Mouse (Mus musculus) gastrocnemius, adult 2 months (tissue): ENCODE results near the gene Gpalpp1. TPM values are rescaled to one million over a fixed set of nuclear protein-coding genes. Genes with fewer than 3 reads are reported as not detected.

Experiments
- DNase-seq: peaks from one replicate; pipeline ENCODE4 v3.0.0; 2022
- H3K27ac ChIP-seq: fragments of 200-600 bp; 2 replicates; pipeline ENCODE4 v1.8.1; 2022; ENCODE audit warnings: mild to moderate bottlenecking
- H3K4me3 ChIP-seq: fragments of 200-600 bp; 2 replicates; pipeline ENCODE4 v1.8.1; 2022; ENCODE audit warnings: mild to moderate bottlenecking, moderate library complexity
- CTCF ChIP-seq: fragments of 200-600 bp; IDR thresholded peaks from 2 replicates; pipeline ENCODE4 v1.8.1; 2022; ENCODE audit warnings: antibody characterized with exemption, mild to moderate bottlenecking, moderate library complexity
- intact Hi-C: fragments of 180-260 bp; cut with DNase I; formaldehyde crosslinking; loops from one replicate; pipeline ENCODE4 v1.15.1; 2025
- total RNA-seq, 2 experiments: library from RNA; stranded (reverse); gene quantifications; 2 replicates each; pipeline ENCODE4 v1.2.3; 2021

Gene Gpalpp1
- total RNA-seq, 2 experiments from 2014 or later = 5.8 to 7.4 TPM

DNA sequence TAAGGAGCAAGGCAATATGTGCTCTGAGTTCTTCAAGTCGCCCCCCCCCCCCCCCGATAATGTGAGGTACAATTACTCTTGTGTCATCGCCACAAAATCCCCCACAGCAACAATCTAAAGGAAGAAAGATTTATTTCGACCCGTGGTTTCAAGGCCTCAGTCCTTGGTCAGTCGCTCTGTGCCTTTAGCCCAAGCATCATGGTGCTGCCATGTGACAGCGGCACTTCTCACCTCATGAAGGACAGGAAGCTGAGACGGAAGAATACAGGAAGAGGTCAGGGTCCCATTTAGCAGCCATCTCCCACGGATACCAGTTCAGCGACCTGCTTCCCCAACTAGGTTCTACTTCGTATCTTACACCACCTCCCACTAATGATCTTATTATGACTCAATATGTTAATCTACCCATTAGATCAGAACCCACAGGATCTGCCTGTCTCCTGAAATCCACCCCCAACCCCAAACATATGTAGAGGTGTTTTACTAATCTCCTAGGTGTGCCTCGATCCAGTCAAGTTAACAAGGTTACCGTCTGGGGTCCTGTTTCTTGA lies 28.4 kb downstream of the Gpalpp1 start:
- H3K27ac ChIP-seq = no peak overlapping the region
- H3K4me3 ChIP-seq = no peak overlapping the region
- no peak for TF ChIP-seq CTCF
- DNase-seq = no peak
- intact Hi-C loops = no loop called here

DNA sequence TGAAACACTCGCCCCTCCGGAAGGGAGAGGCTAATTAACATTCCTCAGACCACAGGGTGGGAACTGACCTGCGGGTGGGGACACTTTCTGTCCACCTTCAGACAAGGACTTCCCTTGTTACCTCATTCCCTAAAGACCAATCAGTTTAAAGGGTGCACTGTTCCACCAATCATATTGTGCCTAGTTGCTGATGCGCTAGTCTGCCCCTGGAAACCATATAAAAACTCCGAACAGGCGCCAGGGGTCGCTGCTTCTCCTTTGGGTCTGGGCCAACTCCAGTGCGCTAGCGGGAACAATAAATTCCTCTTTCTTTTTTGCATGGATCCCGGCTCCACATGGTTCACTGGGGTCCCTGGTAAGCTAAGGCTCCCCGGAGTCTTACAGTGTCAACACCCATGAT lies 29.1 kb downstream of the Gpalpp1 start:
- Histone ChIP-seq H3K4me3 (no peak overlapping the region), H3K27ac (no peak overlapping the region)
- peak; percentile 27; the same call in 1 of the 2 replicates for TF ChIP-seq CTCF
- DNase-seq = no peak
- intact Hi-C loops = no loop called here

DNA sequence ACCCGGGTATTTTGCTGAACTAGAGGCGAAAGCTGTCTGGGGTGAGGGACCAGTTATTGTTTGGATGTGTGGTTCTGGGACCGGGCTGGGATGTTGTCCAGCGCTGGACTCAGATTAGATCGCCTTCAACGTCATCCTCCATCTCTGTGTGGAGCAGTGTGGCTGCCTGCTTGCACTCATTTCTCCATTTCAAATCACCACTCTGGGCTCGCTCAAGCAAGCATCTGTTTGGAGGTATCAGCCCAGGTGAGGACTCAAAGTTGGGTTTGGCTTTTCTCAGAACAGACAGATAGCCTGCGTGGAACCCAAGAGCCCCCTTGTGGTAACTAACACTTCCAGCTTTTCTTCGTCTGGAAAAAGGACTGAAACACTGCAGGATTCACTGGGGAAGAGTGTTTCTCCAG lies 33.5 kb downstream of the Gpalpp1 start:
- Histone ChIP-seq H3K4me3 (no peak overlapping the region), H3K27ac (no peak overlapping the region)
- no peak for DNase-seq
- intact Hi-C loops = loop anchor here (1.0 to 2.0 kb wide), 2 partner anchors 178 to 201 kb away; no protein-coding TSS in a partner anchor
- TF ChIP-seq CTCF = peak; percentile 84

DNA sequence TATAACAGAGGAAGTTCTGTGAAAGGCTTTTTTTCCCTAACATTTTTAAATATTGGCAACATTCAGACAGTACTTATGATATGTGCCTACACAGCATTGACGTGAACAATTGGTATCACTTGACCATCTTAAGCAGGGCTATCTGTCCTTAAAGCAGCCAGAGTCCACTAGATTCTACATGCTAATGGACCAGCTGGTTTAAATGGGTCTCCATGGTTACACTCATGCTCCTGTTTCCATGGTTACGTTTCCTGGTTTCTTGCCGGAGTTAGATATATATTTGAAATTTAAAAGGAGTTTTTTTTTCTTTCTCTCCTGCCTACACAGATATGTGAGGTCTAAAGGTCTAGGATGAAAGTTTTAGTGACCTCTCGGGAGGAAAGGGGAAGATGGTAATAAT lies 34.0 kb downstream of the Gpalpp1 start:
- no peak for DNase-seq
- Histone ChIP-seq H3K4me3 (no peak overlapping the region), H3K27ac (no peak overlapping the region)
- intact Hi-C loops = loop anchor here (1.0 to 2.0 kb wide), 2 partner anchors 178 to 200 kb away; no protein-coding TSS in a partner anchor
- TF ChIP-seq CTCF = no peak

DNA sequence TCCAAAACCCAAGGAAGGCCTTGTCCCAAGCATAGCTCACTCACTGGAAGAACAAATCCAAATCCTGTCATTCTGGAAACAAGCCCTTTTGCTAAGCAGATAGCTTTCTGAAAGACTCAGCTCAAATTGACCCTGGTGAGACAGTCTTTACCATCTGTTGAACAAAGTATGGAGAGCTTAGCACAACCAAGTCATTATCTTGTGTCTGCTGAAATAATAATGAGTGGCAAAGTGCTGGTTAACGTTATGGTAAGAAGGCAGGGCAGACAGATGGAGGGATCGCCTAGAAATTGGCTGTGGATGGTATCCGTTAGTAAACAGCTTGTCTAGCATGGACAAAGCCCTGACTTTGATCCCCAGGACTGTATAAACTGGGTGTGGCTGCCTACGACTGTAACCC lies 34.8 kb downstream of the Gpalpp1 start:
- DNase-seq = no peak
- H3K4me3 ChIP-seq = no peak overlapping the region
- no peak for TF ChIP-seq CTCF
- H3K27ac ChIP-seq = no peak overlapping the region
- intact Hi-C loops = loop anchor here (2.0 kb wide), 1 partner anchor 177 kb away; no protein-coding TSS in a partner anchor

- intact Hi-C loops = no loop called here
- Histone ChIP-seq H3K27ac (no peak overlapping the region), H3K4me3 (no peak overlapping the region)
- TF ChIP-seq CTCF = no peak
- no peak for DNase-seq
These were observed 36.4 kb downstream of the Gpalpp1 start for GRCm38 (mm10) chr14:76074206-76074605.

DNA sequence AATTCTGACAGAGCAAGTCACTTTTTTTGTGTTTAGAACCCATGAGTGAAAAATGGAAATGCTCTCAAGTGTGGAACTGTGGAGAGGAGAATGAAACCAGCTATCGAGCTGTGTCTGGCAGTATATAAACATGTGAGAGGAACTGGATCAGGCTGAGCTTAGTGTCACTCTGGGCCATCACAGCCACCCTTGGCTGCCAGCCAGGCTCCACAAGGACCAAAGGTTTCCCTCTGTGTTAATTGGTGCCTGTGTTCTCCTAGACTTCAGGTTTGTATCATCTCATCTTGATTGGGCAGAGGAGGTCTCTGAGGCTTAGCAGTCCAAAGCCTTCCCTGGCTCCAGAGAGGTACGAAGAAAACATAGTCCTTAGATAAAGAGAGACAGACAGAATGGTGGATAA lies 37.9 kb downstream of the Gpalpp1 start:
- Histone ChIP-seq H3K4me3 (no peak overlapping the region), H3K27ac (no peak overlapping the region)
- DNase-seq = no peak
- TF ChIP-seq CTCF = no peak
- intact Hi-C loops = no loop called here

DNA sequence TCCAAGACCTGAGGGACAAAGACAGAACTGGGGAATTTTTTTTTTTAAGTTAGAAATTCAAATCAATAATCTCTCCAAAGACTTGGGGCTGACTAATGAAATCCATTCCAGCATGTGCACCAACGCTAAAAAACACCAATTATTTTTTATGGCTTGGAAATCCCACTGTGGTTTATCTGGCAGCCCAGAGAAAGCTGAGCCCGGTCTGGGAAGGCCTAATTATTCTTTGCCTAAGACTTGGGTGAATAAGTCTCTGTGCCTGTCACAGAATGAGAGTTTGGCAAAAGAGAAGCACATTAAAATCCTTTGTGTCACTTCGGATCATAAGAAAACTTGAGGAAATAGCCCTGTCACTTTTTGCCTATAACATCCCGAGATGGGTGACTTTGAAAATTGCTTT lies 41.3 kb downstream of the Gpalpp1 start:
- Histone ChIP-seq H3K27ac (no peak overlapping the region), H3K4me3 (no peak overlapping the region)
- TF ChIP-seq CTCF = no peak
- intact Hi-C loops = no loop called here
- DNase-seq = no peak

- no peak overlapping the region for H3K4me3 ChIP-seq
- intact Hi-C loops = no loop called here
- no peak for TF ChIP-seq CTCF
- no peak overlapping the region for H3K27ac ChIP-seq
- no peak for DNase-seq
These were observed 42.3 kb downstream of the Gpalpp1 start for GRCm38 (mm10) chr14:76068296-76068695.

DNA sequence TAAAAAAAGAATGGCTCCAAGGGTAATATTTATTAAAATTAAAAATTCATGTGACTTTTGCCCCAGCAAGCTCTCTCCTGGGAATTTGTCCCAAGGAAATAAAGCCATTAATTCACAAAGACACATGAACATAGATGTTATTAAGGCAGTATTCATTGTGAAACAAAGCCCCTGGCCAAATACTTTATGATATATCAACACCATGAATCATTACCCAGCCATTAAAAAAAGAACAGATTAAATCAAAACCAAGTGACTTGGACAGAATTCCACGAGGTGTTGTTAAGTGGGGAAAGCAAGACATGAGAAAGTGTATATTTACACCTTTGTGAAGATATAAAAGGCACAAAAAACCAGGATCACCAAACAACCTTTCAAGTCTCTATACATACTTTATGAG lies 43.3 kb downstream of the Gpalpp1 start:
- intact Hi-C loops = no loop called here
- DNase-seq = no peak
- Histone ChIP-seq H3K27ac (no peak overlapping the region), H3K4me3 (no peak overlapping the region)
- no peak for TF ChIP-seq CTCF

DNA sequence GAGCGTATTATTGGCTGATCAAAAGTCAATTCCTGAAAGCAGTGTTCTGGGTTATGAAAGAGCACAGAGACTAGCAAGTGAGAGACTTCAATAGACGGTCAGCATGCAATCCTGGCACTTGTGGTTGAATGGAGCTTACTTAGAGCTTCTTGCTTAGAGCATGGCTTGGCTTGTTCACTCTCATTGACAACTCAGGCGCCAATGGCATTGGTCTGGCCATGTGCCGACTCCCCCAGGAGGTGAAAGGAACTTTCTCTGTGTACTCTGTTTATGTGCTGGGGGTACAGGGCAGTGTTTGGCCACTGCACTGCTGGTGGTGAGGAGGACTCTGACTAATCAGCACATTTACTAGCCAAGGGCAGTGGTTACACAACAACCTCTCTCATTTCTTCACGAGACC lies 51.1 kb downstream of the Gpalpp1 start:
- no peak overlapping the region for H3K4me3 ChIP-seq
- no peak overlapping the region for H3K27ac ChIP-seq
- intact Hi-C loops = no loop called here
- no peak for TF ChIP-seq CTCF
- DNase-seq = no peak

DNA sequence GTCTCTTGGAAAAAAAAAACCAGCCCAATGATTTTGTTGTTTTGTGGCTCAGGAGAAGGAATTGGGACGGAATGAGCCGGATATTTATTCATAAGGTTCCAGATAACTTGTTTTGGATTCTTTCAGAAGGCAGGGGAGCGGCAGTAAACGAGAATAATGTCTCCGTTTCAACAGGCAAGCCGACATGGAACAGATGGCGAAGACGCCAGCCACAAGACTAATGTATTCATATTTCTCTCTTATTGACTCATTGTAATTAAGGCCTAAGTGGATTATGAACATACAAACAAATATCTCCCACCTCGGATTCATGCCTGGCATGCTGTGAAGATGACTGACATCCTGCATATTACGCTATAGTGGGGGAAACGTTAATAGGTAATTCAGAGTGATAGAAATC lies 56.8 kb downstream of the Gpalpp1 start:
- Histone ChIP-seq H3K4me3 (no peak overlapping the region), H3K27ac (no peak overlapping the region)
- DNase-seq = no peak
- intact Hi-C loops = no loop called here
- TF ChIP-seq CTCF = no peak

- intact Hi-C loops = no loop called here
- DNase-seq = no peak
- no peak overlapping the region for H3K27ac ChIP-seq
- TF ChIP-seq CTCF = no peak
- no peak overlapping the region for H3K4me3 ChIP-seq
These were observed 58.6 kb downstream of the Gpalpp1 start for GRCm38 (mm10) chr14:76051966-76052365.

DNA sequence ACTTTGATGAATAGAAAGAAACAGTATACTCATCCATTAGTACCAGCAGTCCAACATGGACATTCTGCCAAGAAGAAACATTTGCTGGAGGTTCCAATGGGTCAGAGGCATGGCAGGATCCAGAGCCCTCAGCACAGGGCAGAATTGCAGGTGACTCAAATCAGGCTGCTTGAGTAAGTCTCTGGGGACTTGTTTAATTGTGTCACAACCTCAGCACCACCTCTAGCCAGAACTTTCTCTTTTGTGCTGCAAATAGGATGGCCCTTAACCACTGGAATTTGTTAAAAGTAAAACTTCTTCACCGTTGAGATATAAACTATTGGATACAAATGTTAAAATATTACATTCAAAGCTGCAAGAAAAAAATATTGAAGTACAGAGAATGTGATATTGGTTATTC lies 64.8 kb downstream of the Gpalpp1 start:
- intact Hi-C loops = no loop called here
- no peak for TF ChIP-seq CTCF
- no peak overlapping the region for H3K27ac ChIP-seq
- DNase-seq = no peak
- no peak overlapping the region for H3K4me3 ChIP-seq
